ENCODE assay signal across 17 mouse cellular contexts in the genomic region with DNA sequence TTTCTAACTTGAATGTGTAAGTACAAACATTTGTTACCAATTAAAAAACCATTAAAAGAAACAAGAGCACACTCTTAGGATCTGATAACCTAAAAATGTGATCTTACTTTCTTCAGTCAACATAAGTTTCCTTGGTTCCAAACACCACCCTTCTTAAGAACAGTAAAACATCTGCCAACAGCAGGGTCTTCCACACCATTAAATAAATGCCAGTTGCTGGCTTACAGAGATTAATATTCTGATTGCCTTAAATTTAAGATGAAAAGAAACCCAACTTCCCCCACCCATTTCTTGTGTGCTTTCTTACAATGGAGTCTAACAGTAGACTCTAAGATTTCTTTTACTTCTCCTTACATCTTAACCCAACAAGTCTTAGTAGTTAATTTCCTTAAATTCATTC.
"Had no signal": no experiment of that assay in that cellular context is flagged by ENCODE, and none has a peak within 500 bp of the region (broad histone marks: within the 10 kb centered on the region; RNA-seq: fewer than 3 reads in every experiment).

No protein-coding gene starts in this region.

- H3K27me3 ChIP-seq: kidney, embryonic 15.5 days; limb, embryonic 12.5 days; limb, embryonic 15.5 days; midbrain, embryonic 12.5 days; midbrain, embryonic 15.5 days had no signal

- H3K36me3 ChIP-seq: kidney, embryonic 15.5 days; limb, embryonic 12.5 days; limb, embryonic 15.5 days; midbrain, embryonic 12.5 days; midbrain, embryonic 15.5 days had no signal

- H3K4me2 ChIP-seq: kidney, embryonic 15.5 days; limb, embryonic 12.5 days; limb, embryonic 15.5 days; liver, embryonic 11.5 days; lung, embryonic 14.5 days; midbrain, embryonic 12.5 days; midbrain, embryonic 15.5 days had no signal

- H3K27ac ChIP-seq: kidney, embryonic 15.5 days; limb, embryonic 12.5 days; limb, embryonic 15.5 days; liver, embryonic 14.5 days; midbrain, embryonic 12.5 days; midbrain, embryonic 15.5 days had no signal

- DNase-seq: kidney, adult 8-10 months; kidney, postnatal 10 days; kidney, postnatal 36 days; left cerebral cortex, postnatal 4 days; liver, postnatal 0 days; lung, embryonic 14.5 days; lung, postnatal 10 days; lung, postnatal 4 days; thymus, adult 18-20 months; thymus, postnatal 4 days had no signal

- H3K4me3 ChIP-seq: kidney, embryonic 15.5 days; limb, embryonic 12.5 days; limb, embryonic 15.5 days; midbrain, embryonic 12.5 days; midbrain, embryonic 15.5 days had no signal
